Mouse (Mus musculus): ENCODE results near the gene Bloc1s3. TPM values are rescaled to one million over a fixed set of nuclear protein-coding genes. Genes with fewer than 3 reads are reported as not detected.

Gene Bloc1s3
- polyA plus RNA-seq, 1 experiment from 2014 or later, result 5.4 TPM

DNA sequence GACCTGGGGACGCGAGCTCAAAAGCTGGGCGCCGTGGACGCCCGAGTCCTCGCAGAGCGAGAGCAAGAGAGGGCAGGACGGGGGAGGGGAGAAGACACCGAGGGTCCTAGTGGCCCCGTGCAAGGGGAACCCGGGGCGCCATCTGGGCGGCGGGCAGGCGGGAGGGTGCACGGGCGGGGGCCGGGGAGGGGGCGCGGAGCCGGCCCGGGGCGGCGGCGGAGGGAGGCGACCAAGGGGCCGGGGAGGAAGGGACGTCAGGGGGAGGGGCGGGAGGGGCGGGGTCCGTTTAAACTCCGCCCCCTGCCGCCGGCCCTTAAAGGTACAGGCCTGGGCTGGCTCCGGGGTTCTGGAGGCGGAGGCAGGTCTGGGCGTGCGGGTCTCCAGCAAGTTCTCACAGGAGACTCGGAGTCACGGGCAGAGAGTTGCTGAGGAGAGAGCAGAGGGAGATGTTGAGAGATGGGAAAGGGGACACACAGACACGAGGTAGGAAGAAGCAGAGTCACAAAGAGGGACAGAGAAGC, 49.5 kb downstream of the Bloc1s3 start, which contains the start of gene Mark4:
TSS of gene Mark4 (minus strand) at position 231 of the 521 bp plus-strand sequence.
- peak; percentile 88 for ATAC-seq (replicated peaks)

DNA sequence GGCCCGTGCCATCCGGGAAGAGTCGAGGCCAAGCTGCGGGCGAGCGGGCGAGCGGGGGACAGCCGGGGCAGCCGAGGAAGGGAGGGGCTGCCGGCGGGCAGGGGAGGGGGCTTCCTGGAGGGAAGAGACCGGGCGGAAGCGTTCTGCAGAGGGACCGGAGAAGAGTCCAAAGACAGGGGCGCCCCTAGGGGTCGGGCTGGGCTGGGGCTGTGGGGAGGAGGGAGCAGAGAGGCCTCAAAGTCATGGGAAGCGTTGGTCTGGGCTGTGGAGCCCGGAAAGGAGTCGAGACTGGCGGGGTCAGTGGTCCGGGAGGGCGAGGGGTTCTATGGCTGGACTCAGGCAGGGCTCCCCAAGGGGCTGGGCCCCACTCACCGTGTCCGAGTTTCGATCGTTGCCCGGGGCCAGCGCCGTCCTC, 50.1 kb downstream of the Bloc1s3 start:
- under 1% methylated on average over 30 of the region's 31 CpGs for WGBS
- Histone ChIP-seq H3K4me1 (peaks cover 26% of the 10 kb centered on the region), H3K27me3 (no peaks in the 10 kb centered on the region), H3K4me2 (replicated peaks) (peak overlapping the region; percentile 95), H3K4me3 (peak overlapping the region; percentile 81), H3K9ac (replicated peaks) (peak overlapping the region; percentile 75), H3K27ac (replicated peaks) (peak overlapping the region; percentile 88), H3K9me3 (no peaks in the 10 kb centered on the region), H3K36me3 (0 out of 2 replicates have a peak, but pooled peaks cover 4% of the 10 kb centered on the region)
- peak; percentile 64 for ATAC-seq (replicated peaks)

More for the DNA sequence above, 49.5 kb downstream of the Bloc1s3 start, which contains the start of gene Mark4:
- 0 out of 2 replicates have a peak, but pooled peaks cover 4% of the 10 kb centered on the region for H3K36me3 ChIP-seq
- no peaks in the 10 kb centered on the region for H3K9me3 ChIP-seq
- peak within 1 kb of the TSS; percentile 75 for H3K9ac ChIP-seq (replicated peaks)
- H3K4me1 ChIP-seq, result peaks cover 26% of the 10 kb centered on the region
- no peaks in the 10 kb centered on the region for H3K27me3 ChIP-seq
- peak within 1 kb of the TSS; percentile 95 for H3K4me2 ChIP-seq (replicated peaks)
- under 1% methylated on average over 40 of the region's 42 CpGs for WGBS
- peak within 1 kb of the TSS; percentile 81 for H3K4me3 ChIP-seq
- H3K27ac ChIP-seq (replicated peaks), result peak within 1 kb of the TSS; percentile 88

GRCm38 (mm10) chr7:19457414-19458071, 50.6 kb downstream of the Bloc1s3 start:
- ATAC-seq (replicated peaks), result peak; percentile 11

GRCm38 (mm10) chr7:19456628-19457027, 51.5 kb downstream of the Bloc1s3 start:
- no peak for ATAC-seq (replicated peaks)
- peaks cover 7% of the 10 kb centered on the region; the same call in 1 of the 2 replicates for H3K36me3 ChIP-seq
- peak overlapping the region; percentile 95; the same call in 1 of the 2 replicates for H3K4me2 ChIP-seq (replicated peaks)
- peak overlapping the region; percentile 81 for H3K4me3 ChIP-seq
- H3K9ac ChIP-seq (replicated peaks), result no peak overlapping the region; the same call in 1 of the 2 replicates
- H3K27ac ChIP-seq (replicated peaks), result no peak overlapping the region
- no peaks in the 10 kb centered on the region for H3K9me3 ChIP-seq
- no peaks in the 10 kb centered on the region for H3K27me3 ChIP-seq
- peaks cover 26% of the 10 kb centered on the region for H3K4me1 ChIP-seq
- 92% methylated on average over 7 of the region's 7 CpGs for WGBS

More at GRCm38 (mm10) chr7:19457414-19458071, 50.6 kb downstream of the Bloc1s3 start:
- 7% methylated on average over 14 of the region's 14 CpGs for WGBS
- Histone ChIP-seq H3K27ac (replicated peaks) (peak overlapping the region; percentile 88), H3K4me2 (replicated peaks) (peak overlapping the region; percentile 95), H3K9me3 (no peaks in the 10 kb centered on the region), H3K4me3 (peak overlapping the region; percentile 81), H3K4me1 (peaks cover 26% of the 10 kb centered on the region), H3K9ac (replicated peaks) (peak overlapping the region; percentile 75), H3K27me3 (no peaks in the 10 kb centered on the region), H3K36me3 (0 out of 2 replicates have a peak, but pooled peaks cover 4% of the 10 kb centered on the region)

DNA sequence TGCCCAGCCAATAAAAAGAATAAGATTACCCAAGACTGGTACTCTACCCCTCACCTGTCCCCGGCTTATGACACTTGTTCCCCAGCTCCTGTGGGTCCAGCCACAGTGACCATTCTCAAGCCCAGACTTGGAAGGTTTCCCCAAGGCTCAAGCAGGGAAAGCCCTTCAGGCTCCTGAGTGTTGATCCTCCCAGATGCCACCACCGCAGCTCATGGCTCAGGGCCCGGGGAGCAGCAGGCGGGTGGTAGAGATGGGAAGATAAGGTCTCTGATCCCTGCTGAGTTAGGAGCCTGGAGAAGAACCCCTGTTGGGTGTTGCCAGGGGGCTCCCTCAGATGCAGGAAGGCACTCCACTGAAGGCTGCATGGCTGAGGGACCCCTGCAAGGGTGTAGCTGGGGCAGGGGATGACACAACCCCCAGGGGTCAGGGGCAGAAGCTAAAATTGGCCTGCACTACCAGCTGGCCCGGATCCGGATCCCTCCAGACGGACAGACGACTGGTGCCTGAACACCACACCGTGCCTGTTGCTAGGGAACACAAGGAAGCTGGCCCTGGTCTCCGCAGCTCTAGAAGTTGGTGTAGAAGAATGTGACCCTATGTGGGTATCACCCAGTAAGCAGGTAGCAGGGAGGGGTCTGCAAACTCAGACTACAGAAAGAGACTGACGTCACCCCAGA, 52.2 kb downstream of the Bloc1s3 start:
- Histone ChIP-seq H3K36me3 (peaks cover 14% of the 10 kb centered on the region; the same call in 1 of the 2 replicates), H3K4me2 (replicated peaks) (no peak overlapping the region), H3K4me1 (peaks cover 26% of the 10 kb centered on the region), H3K27me3 (no peaks in the 10 kb centered on the region), H3K27ac (replicated peaks) (no peak overlapping the region), H3K9ac (replicated peaks) (no peak overlapping the region), H3K4me3 (peak overlapping the region; percentile 81; the same call in 1 of the 2 replicates), H3K9me3 (no peaks in the 10 kb centered on the region)
- ATAC-seq (replicated peaks), result no peak
- WGBS, result 76% methylated on average over 11 of the region's 11 CpGs

DNA sequence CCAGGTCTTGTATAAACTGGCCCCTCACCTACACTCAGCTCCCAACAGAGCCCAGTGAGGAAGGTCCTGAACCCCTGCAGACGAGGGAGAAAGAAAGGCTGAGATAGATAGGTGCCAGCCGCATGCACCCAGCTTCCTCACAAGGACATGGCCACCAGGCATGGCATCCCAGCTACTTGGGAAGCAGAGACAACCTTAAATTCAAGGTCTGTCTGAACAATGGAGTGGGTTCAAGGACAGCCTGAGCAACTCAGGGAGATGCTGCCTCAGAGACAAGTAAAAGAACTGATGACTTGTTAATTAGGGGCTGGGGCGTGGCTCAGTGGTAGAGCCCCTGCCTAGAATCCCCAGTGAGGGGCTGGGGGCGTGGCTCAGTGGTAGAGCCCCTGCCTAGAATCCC, 53.0 kb downstream of the Bloc1s3 start:
- ATAC-seq (replicated peaks), result no peak
- peaks cover 26% of the 10 kb centered on the region for H3K4me1 ChIP-seq
- H3K9me3 ChIP-seq, result no peaks in the 10 kb centered on the region
- WGBS, result 90% methylated on average over 4 of the region's 4 CpGs
- H3K27ac ChIP-seq (replicated peaks), result no peak overlapping the region
- peaks cover 19% of the 10 kb centered on the region; the same call in 1 of the 2 replicates for H3K36me3 ChIP-seq
- H3K9ac ChIP-seq (replicated peaks), result no peak overlapping the region
- H3K4me3 ChIP-seq, result no peak overlapping the region
- H3K4me2 ChIP-seq (replicated peaks), result no peak overlapping the region
- H3K27me3 ChIP-seq, result no peaks in the 10 kb centered on the region

Other genes starting within 250 kb of the Bloc1s3 start
- 37.6 and 39.5 TPM in 2 replicates for gene Vasp, start 236.6 kb downstream of the Bloc1s3 start, polyA plus RNA-seq (2015; fragmentation: Nextera tagmentation; extraction: Ambion mirVana)
- 0.19 and 0.31 TPM in 2 replicates for gene Ppm1n, start 228.3 kb downstream of the Bloc1s3 start, polyA plus RNA-seq (2015; fragmentation: Nextera tagmentation; extraction: Ambion mirVana)
- gene Rtn2, start 225.7 kb downstream of the Bloc1s3 start, polyA plus RNA-seq (2015; fragmentation: Nextera tagmentation; extraction: Ambion mirVana), result 123 and 127 TPM in 2 replicates
- gene Fosb, start 198.3 kb downstream of the Bloc1s3 start, polyA plus RNA-seq (2015; fragmentation: Nextera tagmentation; extraction: Ambion mirVana), result 0.11 TPM in 2 replicates
- gene Ercc1, start 163.6 kb downstream of the Bloc1s3 start, polyA plus RNA-seq (2015; fragmentation: Nextera tagmentation; extraction: Ambion mirVana), result 94.6 and 95.4 TPM in 2 replicates
- 23.9 and 24.0 TPM in 2 replicates for gene Cd3eap, start 148.9 kb downstream of the Bloc1s3 start, polyA plus RNA-seq (2015; fragmentation: Nextera tagmentation; extraction: Ambion mirVana)
- gene Ppp1r13l, start 148.6 kb downstream of the Bloc1s3 start, polyA plus RNA-seq (2015; fragmentation: Nextera tagmentation; extraction: Ambion mirVana), result 2.6 and 2.7 TPM in 2 replicates
- gene Ercc2, start 126.4 kb downstream of the Bloc1s3 start, polyA plus RNA-seq (2015; fragmentation: Nextera tagmentation; extraction: Ambion mirVana), result 22.8 and 24.2 TPM in 2 replicates
- gene Klc3, start 104.3 kb downstream of the Bloc1s3 start, polyA plus RNA-seq (2015; fragmentation: Nextera tagmentation; extraction: Ambion mirVana), result 2.2 and 2.3 TPM in 2 replicates
- 0.19 and 0.31 TPM in 2 replicates for gene Ckm, start 103.6 kb downstream of the Bloc1s3 start, polyA plus RNA-seq (2015; fragmentation: Nextera tagmentation; extraction: Ambion mirVana)
- gene Mark4, start 49.5 kb downstream of the Bloc1s3 start, polyA plus RNA-seq (2015; fragmentation: Nextera tagmentation; extraction: Ambion mirVana), result 18.3 and 18.8 TPM in 2 replicates
- gene Exoc3l2, start 45.0 kb downstream of the Bloc1s3 start, polyA plus RNA-seq (2015; fragmentation: Nextera tagmentation; extraction: Ambion mirVana), result 0.17 and 0.29 TPM in 2 replicates
- gene Trappc6a, start within 50 bp of the Bloc1s3 start, polyA plus RNA-seq (2015; fragmentation: Nextera tagmentation; extraction: Ambion mirVana), result 35.3 and 43.0 TPM in 2 replicates
- 0.66 and 0.75 TPM in 2 replicates for gene Nkpd1, start 9.5 kb upstream of the Bloc1s3 start, polyA plus RNA-seq (2015; fragmentation: Nextera tagmentation; extraction: Ambion mirVana)
- 37.8 and 40.5 TPM in 2 replicates for gene Ppp1r37, start 54.7 kb upstream of the Bloc1s3 start, polyA plus RNA-seq (2015; fragmentation: Nextera tagmentation; extraction: Ambion mirVana)
- 0.19 and 0.57 TPM in 2 replicates for gene Zfp296, start 68.9 kb upstream of the Bloc1s3 start, polyA plus RNA-seq (2015; fragmentation: Nextera tagmentation; extraction: Ambion mirVana)
- 124 and 127 TPM in 2 replicates for gene Gemin7, start 69.2 kb upstream of the Bloc1s3 start, polyA plus RNA-seq (2015; fragmentation: Nextera tagmentation; extraction: Ambion mirVana)
- 61.3 and 64.9 TPM in 2 replicates for gene Clasrp, start 96.1 kb upstream of the Bloc1s3 start, polyA plus RNA-seq (2015; fragmentation: Nextera tagmentation; extraction: Ambion mirVana)
- 2.6 and 2.7 TPM in 2 replicates for gene Relb, start 121.1 kb upstream of the Bloc1s3 start, polyA plus RNA-seq (2015; fragmentation: Nextera tagmentation; extraction: Ambion mirVana)
- 92.4 and 99.6 TPM in 2 replicates for gene Clptm1, start 156.7 kb upstream of the Bloc1s3 start, polyA plus RNA-seq (2015; fragmentation: Nextera tagmentation; extraction: Ambion mirVana)
- gene Apoc2, start 169.6 kb upstream of the Bloc1s3 start, polyA plus RNA-seq (2015; fragmentation: Nextera tagmentation; extraction: Ambion mirVana), result not detected in 2 replicates
- gene Gm44805, start 173.1 kb upstream of the Bloc1s3 start, polyA plus RNA-seq (2015; fragmentation: Nextera tagmentation; extraction: Ambion mirVana), result not detected in 2 replicates
- not detected in 2 replicates for gene Apoc4, start 173.1 kb upstream of the Bloc1s3 start, polyA plus RNA-seq (2015; fragmentation: Nextera tagmentation; extraction: Ambion mirVana)
- gene Apoc1, start 184.3 kb upstream of the Bloc1s3 start, polyA plus RNA-seq (2015; fragmentation: Nextera tagmentation; extraction: Ambion mirVana), result 1.2 TPM in 2 replicates
- 236 and 265 TPM in 2 replicates for gene Apoe, start 190.8 kb upstream of the Bloc1s3 start, polyA plus RNA-seq (2015; fragmentation: Nextera tagmentation; extraction: Ambion mirVana)
- 137 and 147 TPM in 2 replicates for gene Tomm40, start 207.1 kb upstream of the Bloc1s3 start, polyA plus RNA-seq (2015; fragmentation: Nextera tagmentation; extraction: Ambion mirVana)
- gene Nectin2, start 242.1 kb upstream of the Bloc1s3 start, polyA plus RNA-seq (2015; fragmentation: Nextera tagmentation; extraction: Ambion mirVana), result 42.6 and 45.3 TPM in 2 replicates